Mouse (Mus musculus) CD8-positive naive resting alpha-beta T cell, adult 2 months (primary cell): Measurements from ENCODE around the gene Rnf8.
A peak's percentile ranks its signal among the peaks of the same experiment; 100 is the strongest.

Source experiments
- DNase-seq, 2 experiments: peaks; one replicate each; pipeline ENCODE4 v3.0.0; 2022; ENCODE audit warnings: low read depth in 2 of 2, low spot score in 2 of 2

Gene Rnf8

DNA sequence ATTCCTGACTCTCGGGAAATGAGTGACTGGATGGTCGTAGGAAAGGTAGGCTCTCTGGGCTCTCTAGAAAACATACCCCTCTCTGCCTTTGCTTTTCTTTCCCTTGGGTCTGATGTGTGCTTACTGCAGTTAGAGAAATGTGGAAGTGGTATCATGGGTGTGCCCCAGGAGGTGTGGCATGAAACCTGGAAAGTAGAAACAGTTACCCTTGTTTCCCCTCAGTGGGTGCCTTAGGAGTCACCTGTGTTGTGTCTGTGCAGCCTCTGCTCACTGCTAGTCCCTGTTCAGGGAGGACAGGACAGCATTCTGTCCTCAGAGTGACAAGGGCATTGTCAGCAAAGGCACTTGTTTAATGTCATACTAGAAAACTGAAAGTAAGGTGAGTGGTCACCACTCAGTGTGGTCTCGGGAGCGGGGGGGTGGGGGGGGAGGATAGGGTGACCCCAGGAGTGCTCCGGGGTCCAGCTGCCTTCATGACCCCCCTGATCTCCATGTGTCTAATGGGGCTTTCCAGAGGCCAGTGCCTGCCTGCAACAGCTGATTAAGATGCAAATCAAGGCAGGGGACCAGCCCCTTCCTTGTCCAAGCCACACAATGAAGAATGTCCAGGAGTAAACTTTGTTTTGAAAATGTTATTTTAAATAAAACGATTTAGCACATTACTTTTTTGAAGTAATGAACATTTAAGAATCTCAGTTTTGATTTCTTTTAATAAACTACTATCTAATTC, 64.6 kb downstream of the Rnf8 start:
- no peak for DNase-seq

DNA sequence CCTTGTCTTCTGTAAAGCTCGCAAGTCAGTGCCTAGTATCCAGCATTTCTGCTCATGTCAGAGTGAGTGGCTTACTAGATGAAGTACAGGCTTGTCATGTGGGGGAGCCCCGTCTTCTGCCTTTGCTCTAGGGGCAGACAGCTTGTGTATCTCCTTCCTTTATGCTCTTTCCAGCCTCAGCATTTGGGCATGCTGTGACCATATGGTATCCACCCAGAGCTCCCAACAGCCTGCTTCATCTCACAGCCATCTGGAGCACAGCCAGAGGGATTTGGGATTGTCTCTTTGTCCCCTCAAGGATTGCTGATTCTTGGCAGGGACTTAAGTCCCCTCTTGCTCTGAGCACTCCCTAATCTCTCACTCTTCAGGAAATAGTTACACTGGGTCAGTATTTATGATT, 65.6 kb downstream of the Rnf8 start:
- DNase-seq, result no peak

DNA sequence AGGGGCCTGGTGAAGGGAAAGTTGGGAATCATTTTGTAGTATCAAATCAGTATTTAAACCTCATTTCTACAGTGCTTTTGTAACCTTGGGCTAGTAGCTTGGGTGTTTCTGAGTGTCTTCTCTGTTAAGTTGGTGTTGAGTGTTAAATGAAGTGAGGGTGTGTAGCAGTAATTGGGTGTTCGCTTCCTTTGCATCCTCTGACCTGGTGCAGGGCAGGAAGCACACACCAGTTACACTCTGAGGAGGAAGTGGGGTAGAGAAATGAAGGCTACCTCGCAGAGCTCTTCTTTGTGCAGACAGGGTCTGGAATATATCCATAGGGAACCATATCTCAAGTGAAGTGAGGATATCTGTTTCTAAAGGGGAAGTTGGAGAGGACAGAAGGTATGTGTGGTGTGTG, 66.3 kb downstream of the Rnf8 start:
- DNase-seq, result no peak

DNA sequence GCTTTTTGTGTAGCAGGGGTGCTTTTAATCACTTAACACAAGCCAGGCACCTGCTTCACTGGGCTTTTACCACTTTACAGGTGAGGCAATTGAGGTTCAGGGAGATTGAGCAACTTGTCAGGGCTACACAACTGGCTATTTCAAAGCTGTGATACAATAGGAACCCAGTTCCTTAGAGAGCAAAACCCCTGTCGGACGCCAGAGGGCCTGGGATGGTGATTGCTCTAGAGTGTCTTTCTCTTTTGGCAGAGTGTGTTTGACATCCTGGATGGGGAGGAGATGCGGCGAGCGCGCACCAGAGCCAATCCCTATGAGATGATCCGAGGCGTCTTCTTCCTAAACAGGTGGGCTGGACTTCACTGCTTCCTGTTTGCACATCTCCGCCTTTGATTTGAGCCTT, 67.1 kb downstream of the Rnf8 start:
- DNase-seq, result no peak

DNA sequence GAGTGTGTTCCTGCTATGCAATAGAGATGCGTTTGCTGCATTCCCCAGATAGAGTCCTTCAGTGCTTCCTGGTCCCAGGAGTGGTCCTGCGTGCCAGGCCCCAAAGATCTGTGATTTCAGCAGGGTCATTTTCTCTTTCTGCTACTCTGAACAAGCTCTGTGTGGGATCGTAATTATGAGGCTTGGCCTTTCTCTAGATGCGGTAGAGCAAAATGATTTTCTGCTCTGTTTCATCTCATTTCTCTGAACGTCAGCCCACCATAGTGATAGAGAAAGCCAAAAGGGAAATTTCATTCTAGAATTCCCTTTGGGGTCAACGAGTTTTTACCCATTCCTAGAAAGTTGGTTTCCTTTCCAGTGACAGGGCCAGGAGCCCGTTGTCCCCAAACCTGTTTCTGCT, 67.7 kb downstream of the Rnf8 start:
- no peak for DNase-seq

DNA sequence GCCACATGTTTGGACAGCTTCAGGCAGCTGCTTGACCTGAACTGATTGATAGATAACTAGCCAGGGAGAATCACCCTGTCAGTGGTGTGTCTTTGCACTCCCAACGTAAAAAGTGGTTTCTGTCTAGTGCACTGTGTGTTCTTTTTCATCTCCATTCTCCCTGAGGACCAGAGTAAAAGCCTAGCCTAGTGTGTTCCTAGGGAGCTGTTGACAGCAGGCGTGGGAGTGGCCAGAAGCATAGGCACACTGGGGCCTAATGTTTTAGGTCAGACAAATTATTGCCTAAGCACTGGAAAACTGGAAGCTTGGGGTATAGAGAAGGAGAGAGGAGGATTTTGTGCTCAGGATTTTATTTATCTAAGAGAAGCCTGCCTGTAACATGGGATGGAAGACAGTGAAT, 68.5 kb downstream of the Rnf8 start:
- DNase-seq, result no peak

DNA sequence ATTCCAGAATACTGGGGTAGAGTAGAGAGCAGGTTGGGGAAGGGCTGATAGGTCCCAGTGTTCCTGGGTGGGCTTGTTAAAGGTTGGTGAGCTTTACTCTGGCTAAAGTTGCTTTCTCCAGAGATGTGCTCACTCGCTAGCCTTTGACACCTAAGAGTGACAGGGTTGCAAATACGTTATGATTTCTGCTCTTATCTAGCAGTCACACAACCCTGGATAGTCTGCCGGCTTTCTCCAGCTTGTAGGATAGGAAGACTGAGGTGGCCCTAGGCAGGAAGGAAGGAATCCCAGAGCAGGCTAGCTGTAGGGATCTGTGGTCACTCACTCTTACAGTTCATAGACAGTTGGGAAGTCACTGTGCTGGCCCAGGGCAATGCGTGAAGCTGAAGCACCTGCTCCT, 69.7 kb downstream of the Rnf8 start:
- no peak for DNase-seq

DNA sequence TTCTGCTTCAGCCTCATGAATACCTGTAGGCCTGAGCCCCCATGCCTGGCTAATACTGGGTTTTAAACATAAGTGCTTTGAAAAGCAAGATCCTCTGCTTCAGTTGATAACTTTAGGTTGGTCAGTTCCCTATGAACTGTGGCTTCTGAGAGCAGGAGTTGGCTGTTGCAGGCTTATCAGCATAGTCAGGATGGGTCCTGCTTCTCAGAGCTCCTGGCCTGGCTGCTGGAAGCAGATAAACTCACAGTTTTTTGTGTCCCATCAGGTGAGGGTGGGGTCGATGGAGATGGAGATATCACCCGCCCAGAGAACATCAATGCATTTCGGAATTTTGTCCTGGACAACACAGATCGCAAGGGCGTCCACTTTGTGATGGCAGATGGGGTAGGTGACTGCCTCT, 72.2 kb downstream of the Rnf8 start:
- DNase-seq, result no peak

DNA sequence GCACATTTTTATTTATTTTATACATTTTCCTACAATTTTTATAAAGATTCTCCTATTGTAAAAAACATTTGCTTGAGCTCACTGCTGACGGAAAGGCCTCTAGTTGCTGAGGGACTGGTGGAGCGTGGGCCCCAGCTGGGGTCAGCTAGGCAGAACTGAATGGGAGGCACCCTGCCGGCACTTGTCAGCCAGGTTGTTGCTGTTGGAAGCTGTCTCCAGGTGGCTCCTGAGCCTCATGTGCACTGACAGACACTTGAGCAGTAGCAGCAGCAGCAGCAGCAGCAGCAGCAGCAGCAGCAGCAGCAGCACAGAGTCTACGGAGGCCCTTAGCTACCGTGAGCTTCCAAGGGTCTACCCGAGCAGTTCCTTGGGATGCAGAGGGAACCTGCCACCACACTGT, 72.8 kb downstream of the Rnf8 start:
- DNase-seq, result no peak

DNA sequence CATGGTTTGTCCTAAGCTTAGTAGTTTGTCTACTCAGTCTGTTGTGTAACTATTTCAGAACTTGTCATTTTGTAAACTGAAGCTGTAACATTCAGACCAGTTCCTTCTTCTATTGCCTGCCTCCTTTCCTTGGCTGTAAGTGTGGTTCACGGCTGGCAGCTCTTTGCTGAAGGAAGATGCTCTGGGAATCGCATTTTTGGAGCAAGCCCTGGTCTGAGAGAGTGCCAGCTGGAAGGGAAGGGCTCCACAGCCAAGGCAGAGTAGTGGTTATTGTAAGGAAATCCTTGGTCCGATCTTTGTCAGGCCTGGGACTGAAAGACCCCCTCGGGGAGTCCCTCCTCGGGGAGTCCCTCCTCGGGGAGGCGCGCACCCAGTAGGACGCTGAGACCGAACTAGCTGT, 74.0 kb downstream of the Rnf8 start:
- DNase-seq, result no peak

DNA sequence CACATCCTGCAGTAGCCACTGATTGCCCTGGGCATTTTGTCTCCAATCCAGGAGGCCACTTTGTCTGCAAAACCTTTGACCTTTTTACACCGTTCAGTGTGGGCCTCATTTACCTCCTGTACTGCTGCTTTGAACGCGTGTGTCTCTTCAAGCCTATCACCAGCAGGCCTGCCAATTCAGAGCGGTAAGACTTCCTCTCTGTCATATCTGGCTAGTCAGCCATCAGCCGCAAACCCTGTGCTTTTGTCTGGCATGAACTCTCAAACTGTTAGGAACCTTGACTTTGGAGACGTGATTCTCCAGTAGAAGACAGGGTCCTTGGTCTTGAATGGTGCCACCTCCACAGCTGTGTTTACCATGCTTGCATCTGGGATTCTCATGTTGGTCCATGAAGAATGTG, 75.7 kb downstream of the Rnf8 start:
- DNase-seq, result no peak

DNA sequence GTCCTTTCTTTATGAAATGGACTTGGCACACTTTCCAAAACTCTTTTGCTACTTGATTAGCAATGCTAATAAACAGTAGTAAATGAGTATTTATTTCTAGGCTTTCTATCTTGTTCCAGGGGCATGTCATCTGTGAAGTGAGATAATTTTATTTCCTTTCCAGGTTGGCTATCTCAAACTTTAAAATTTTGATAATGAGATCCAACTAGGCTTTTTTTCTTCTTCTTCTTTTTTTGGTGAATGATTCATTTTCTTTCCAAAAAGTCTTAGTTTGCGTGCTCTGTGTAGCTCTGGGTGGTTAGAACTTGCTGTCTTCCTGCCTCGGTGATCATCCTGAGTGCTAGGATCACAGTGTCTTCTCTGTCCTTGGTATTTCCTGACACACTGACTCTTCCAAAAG, 78.2 kb downstream of the Rnf8 start:
- DNase-seq, result no peak

DNA sequence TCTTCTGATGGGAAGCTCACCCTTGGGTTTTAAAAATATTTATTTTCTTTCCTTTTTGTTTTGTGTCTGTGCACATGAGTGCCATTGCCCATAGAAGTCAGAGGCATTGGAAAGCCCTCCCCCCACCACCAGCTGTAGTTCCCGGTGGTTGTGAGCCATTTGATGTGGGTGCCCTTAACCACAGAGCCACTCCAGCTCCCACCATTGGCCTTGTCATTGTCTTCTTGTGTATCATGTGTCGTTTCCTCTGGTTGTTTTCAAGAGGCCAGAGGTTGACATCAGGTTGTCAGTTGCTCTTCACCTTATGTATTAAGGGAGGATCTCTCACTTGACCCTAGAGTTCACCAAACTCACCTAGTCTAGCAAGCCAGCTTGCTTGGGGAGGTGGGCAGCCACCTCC, 79.0 kb downstream of the Rnf8 start:
- DNase-seq, result peak; percentile 4 to 30

DNA sequence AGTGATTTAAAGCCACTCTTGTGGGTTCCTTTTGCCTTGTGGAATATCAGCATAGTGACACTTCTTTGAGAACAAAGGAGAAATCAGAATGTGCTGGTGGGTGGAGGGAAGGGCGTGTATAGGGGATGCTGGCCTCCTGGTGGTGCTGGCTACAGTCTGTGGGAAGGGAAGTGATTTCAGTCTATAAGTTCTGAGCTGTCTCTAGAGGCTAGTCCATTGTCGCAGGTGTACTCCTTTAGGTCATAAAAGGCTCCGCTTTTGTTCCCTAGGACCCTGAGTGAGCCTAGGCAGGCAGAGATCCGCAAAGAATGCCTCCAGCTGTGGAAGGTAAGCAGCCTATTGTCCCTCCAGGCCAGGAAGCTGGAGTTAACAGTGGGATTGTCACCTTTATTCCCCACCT, 79.9 kb downstream of the Rnf8 start:
- no peak for DNase-seq
